Mouse (Mus musculus) frontal cortex, adult 2 months (tissue): ENCODE results near the gene Eipr1. TPM values are rescaled to one million over a fixed set of nuclear protein-coding genes. Genes with fewer than 3 reads are reported as not detected.

Source experiments
- polyA plus RNA-seq: library from polyadenylated mRNA; depleted of rRNA; stranded (reverse); fragments of >200 nt; gene quantifications from 2 replicates; pipeline ENCODE4 v1.2.3, GENCODE M21; 2012; rRNA removed

Eipr1 gene
- polyA plus RNA-seq, 1 experiment, result 57.8 TPM

Other genes with a start within 250 kb of the Eipr1 start
- 0.97 and 1.7 TPM in 2 replicates for gene Dcdc2c, start 199.4 kb upstream of the Eipr1 start, polyA plus RNA-seq
- 0.44 and 0.56 TPM in 2 replicates for gene Allc, start 169.3 kb upstream of the Eipr1 start, polyA plus RNA-seq
- 0.94 and 1.1 TPM in 2 replicates for gene Colec11, start 128.4 kb upstream of the Eipr1 start, polyA plus RNA-seq
- gene Rps7, start 115.8 kb upstream of the Eipr1 start, polyA plus RNA-seq, result 380 and 394 TPM in 2 replicates
- gene Rnaseh1, start 102.2 kb upstream of the Eipr1 start, polyA plus RNA-seq, result 18.0 and 20.3 TPM in 2 replicates
- gene Adi1, start 76.6 kb upstream of the Eipr1 start, polyA plus RNA-seq, result 34.7 and 35.5 TPM in 2 replicates
- gene Trappc12, start 1.3 kb upstream of the Eipr1 start, polyA plus RNA-seq, result 53.6 and 59.9 TPM in 2 replicates